Mouse (Mus musculus): Measurements from ENCODE around the gene Rhebl1. TPM values are rescaled to one million over a fixed set of nuclear protein-coding genes. Genes with fewer than 3 reads are reported as not detected.

Gene Rhebl1
- total and polyA plus RNA-seq, 2 experiments from 2014 or later: 9.4 to 30.7 TPM

GRCm38 (mm10) chr15:98866501-98866900 lies 27.8 kb downstream of the Rhebl1 start:
- H3K4me1 ChIP-seq (ENCODE audit: insufficient read depth, low read length): peaks cover 30% of the 10 kb centered on the region
- peaks cover 48% of the 10 kb centered on the region for H3K36me3 ChIP-seq (ENCODE audit: insufficient read depth, low read length)
- DNase-seq (ENCODE audit: low spot score) (no peak), ATAC-seq (ENCODE audit: low FRiP score) (no peak)
- TF ChIP-seq CTCF (IDR thresholded peaks at IDR 0.05): no peak
- no peak overlapping the region for H3K4me3 ChIP-seq (ENCODE audit: low read depth, low read length)
- H3K27me3 ChIP-seq (ENCODE audit: insufficient read depth, low read length): no peaks in the 10 kb centered on the region
- no peak overlapping the region for H3K27ac ChIP-seq (ENCODE audit: low read depth, low read length)
- H3K9me3 ChIP-seq (ENCODE audit: low read length): no peaks in the 10 kb centered on the region
- no peak overlapping the region for H3K4me2 ChIP-seq (ENCODE audit: low read depth, low read length, poor library complexity, severe bottlenecking)
- H3K9ac ChIP-seq (replicated peaks; ENCODE audit: low read length, poor library complexity, severe bottlenecking): no peak overlapping the region; the same call in 1 of the 2 replicates
- WGBS: 83% methylated on average over 5 of the region's 5 CpGs

GRCm38 (mm10) chr15:98865771-98866170 lies 28.6 kb downstream of the Rhebl1 start:
- Histone ChIP-seq H3K4me3 (ENCODE audit: low read depth, low read length) (no peak overlapping the region), H3K4me2 (ENCODE audit: low read depth, low read length, poor library complexity, severe bottlenecking) (no peak overlapping the region), H3K4me1 (ENCODE audit: insufficient read depth, low read length) (peaks cover 30% of the 10 kb centered on the region), H3K9ac (replicated peaks; ENCODE audit: low read length, poor library complexity, severe bottlenecking) (no peak overlapping the region), H3K9me3 (ENCODE audit: low read length) (no peaks in the 10 kb centered on the region), H3K27me3 (ENCODE audit: insufficient read depth, low read length) (no peaks in the 10 kb centered on the region), H3K36me3 (ENCODE audit: insufficient read depth, low read length) (peaks cover 55% of the 10 kb centered on the region), H3K27ac (ENCODE audit: low read depth, low read length) (no peak overlapping the region)
- DNase-seq (ENCODE audit: low spot score) (no peak), ATAC-seq (ENCODE audit: low FRiP score) (no peak)
- WGBS: 96% methylated on average over 8 of the region's 8 CpGs
- TF ChIP-seq CTCF (IDR thresholded peaks at IDR 0.05): no peak

GRCm38 (mm10) chr15:98864951-98865350 lies 29.4 kb downstream of the Rhebl1 start:
- no peaks in the 10 kb centered on the region for H3K27me3 ChIP-seq (ENCODE audit: insufficient read depth, low read length)
- no peak overlapping the region for H3K9ac ChIP-seq (replicated peaks; ENCODE audit: low read length, poor library complexity, severe bottlenecking)
- H3K4me3 ChIP-seq (ENCODE audit: low read depth, low read length): no peak overlapping the region
- no peak overlapping the region for H3K4me2 ChIP-seq (ENCODE audit: low read depth, low read length, poor library complexity, severe bottlenecking)
- whole genome bisulfite sequencing: 94% methylated on average over 6 of the region's 6 CpGs
- TF ChIP-seq CTCF (IDR thresholded peaks at IDR 0.05): no peak
- ATAC-seq (ENCODE audit: low FRiP score) (no peak), DNase-seq (ENCODE audit: low spot score) (no peak)
- H3K36me3 ChIP-seq (ENCODE audit: insufficient read depth, low read length): peaks cover 63% of the 10 kb centered on the region
- H3K9me3 ChIP-seq (ENCODE audit: low read length): no peaks in the 10 kb centered on the region
- H3K4me1 ChIP-seq (ENCODE audit: insufficient read depth, low read length): peaks cover 29% of the 10 kb centered on the region
- no peak overlapping the region for H3K27ac ChIP-seq (ENCODE audit: low read depth, low read length)

- 94% methylated on average over 12 of the region's 12 CpGs for WGBS
- Histone ChIP-seq H3K9ac (replicated peaks; ENCODE audit: low read length, poor library complexity, severe bottlenecking) (no peak overlapping the region), H3K36me3 (ENCODE audit: insufficient read depth, low read length) (peaks cover 74% of the 10 kb centered on the region), H3K9me3 (ENCODE audit: low read length) (no peaks in the 10 kb centered on the region), H3K4me2 (ENCODE audit: low read depth, low read length, poor library complexity, severe bottlenecking) (no peak overlapping the region), H3K27ac (ENCODE audit: low read depth, low read length) (no peak overlapping the region), H3K27me3 (ENCODE audit: insufficient read depth, low read length) (no peaks in the 10 kb centered on the region), H3K4me3 (ENCODE audit: low read depth, low read length) (no peak overlapping the region), H3K4me1 (ENCODE audit: insufficient read depth, low read length) (peaks cover 14% of the 10 kb centered on the region)
- no peak for TF ChIP-seq CTCF (IDR thresholded peaks at IDR 0.05)
- ATAC-seq (ENCODE audit: low FRiP score): no peak
- DNase-seq (ENCODE audit: low spot score): no peak
Observed at GRCm38 (mm10) chr15:98863451-98863958, 30.8 kb downstream of the Rhebl1 start.

GRCm38 (mm10) chr15:98861701-98862410 lies 32.5 kb downstream of the Rhebl1 start:
- no peak for ATAC-seq (ENCODE audit: low FRiP score)
- H3K9ac ChIP-seq (replicated peaks; ENCODE audit: low read length, poor library complexity, severe bottlenecking): no peak overlapping the region
- no peak overlapping the region for H3K27ac ChIP-seq (ENCODE audit: low read depth, low read length)
- WGBS: 88% methylated on average over 21 of the region's 21 CpGs
- H3K36me3 ChIP-seq (ENCODE audit: insufficient read depth, low read length): peaks cover 87% of the 10 kb centered on the region
- TF ChIP-seq CTCF (IDR thresholded peaks at IDR 0.05): no peak
- H3K27me3 ChIP-seq (ENCODE audit: insufficient read depth, low read length): no peaks in the 10 kb centered on the region
- H3K4me1 ChIP-seq (ENCODE audit: insufficient read depth, low read length): no peaks in the 10 kb centered on the region
- no peaks in the 10 kb centered on the region for H3K9me3 ChIP-seq (ENCODE audit: low read length)
- no peak for DNase-seq (ENCODE audit: low spot score)
- no peak overlapping the region for H3K4me3 ChIP-seq (ENCODE audit: low read depth, low read length)
- no peak overlapping the region for H3K4me2 ChIP-seq (ENCODE audit: low read depth, low read length, poor library complexity, severe bottlenecking)

GRCm38 (mm10) chr15:98860921-98861320 lies 33.4 kb downstream of the Rhebl1 start:
- DNase-seq (ENCODE audit: low spot score) (no peak), ATAC-seq (ENCODE audit: low FRiP score) (no peak)
- 95% methylated on average over 18 of the region's 18 CpGs for WGBS
- Histone ChIP-seq H3K27me3 (ENCODE audit: insufficient read depth, low read length) (no peaks in the 10 kb centered on the region), H3K4me1 (ENCODE audit: insufficient read depth, low read length) (no peaks in the 10 kb centered on the region), H3K36me3 (ENCODE audit: insufficient read depth, low read length) (peaks cover 89% of the 10 kb centered on the region), H3K4me2 (ENCODE audit: low read depth, low read length, poor library complexity, severe bottlenecking) (no peak overlapping the region), H3K9ac (replicated peaks; ENCODE audit: low read length, poor library complexity, severe bottlenecking) (no peak overlapping the region), H3K9me3 (ENCODE audit: low read length) (no peaks in the 10 kb centered on the region), H3K4me3 (ENCODE audit: low read depth, low read length) (no peak overlapping the region), H3K27ac (ENCODE audit: low read depth, low read length) (no peak overlapping the region)
- no peak for TF ChIP-seq CTCF (IDR thresholded peaks at IDR 0.05)
